In genomic region chr2:68118076-68118475, GRCm38 (mm10) we compare ENCODE assay signal across 15 mouse cellular contexts.
DNase-seq lines count a peak whose midpoint lies in the region; ATAC-seq and TF ChIP-seq lines count a peak whose summit lies in the region.
"Had no signal": no experiment of that assay in that cellular context is flagged by ENCODE, and none has a peak within 500 bp of the region (broad histone marks: within the 10 kb centered on the region; RNA-seq: fewer than 3 reads in every experiment).

No protein-coding gene starts in this region.

- peak; percentile 47 for TF ChIP-seq CTCF in intestine, postnatal 0 days (IDR thresholded peaks at IDR 0.05; ENCODE audit: low read depth)

- H3K4me3 ChIP-seq in intestine, postnatal 0 days (ENCODE audit: low read depth, low read length): no peak overlapping the region
- no peak overlapping the region for H3K4me3 ChIP-seq in intestine, embryonic 16.5 days (ENCODE audit: low read length)
- no peak overlapping the region for H3K4me3 ChIP-seq in midbrain, embryonic 11.5 days (ENCODE audit: low read depth, low read length)
- H3K4me3 ChIP-seq in midbrain, embryonic 10.5 days: no peak overlapping the region
- H3K4me3 ChIP-seq: lung, embryonic 15.5 days; midbrain, embryonic 12.5 days had no signal

- no peak overlapping the region for H3K27ac ChIP-seq in intestine, postnatal 0 days (ENCODE audit: low read depth, low read length)
- no peak overlapping the region for H3K27ac ChIP-seq in intestine, embryonic 16.5 days (ENCODE audit: low read length)
- H3K27ac ChIP-seq in midbrain, embryonic 11.5 days (ENCODE audit: low read depth, low read length): no peak overlapping the region
- no peak overlapping the region for H3K27ac ChIP-seq in midbrain, embryonic 10.5 days (replicated peaks)
- H3K27ac ChIP-seq: lung, embryonic 15.5 days; midbrain, embryonic 12.5 days had no signal

- 76% methylated on average over 8 of the region's 8 CpGs for WGBS in intestine, postnatal 0 days
- WGBS in intestine, embryonic 16.5 days: 82% methylated on average over 8 of the region's 8 CpGs
- WGBS in midbrain, embryonic 11.5 days: 71% methylated on average over 8 of the region's 8 CpGs
- WGBS in midbrain, embryonic 10.5 days: 76% methylated on average over 8 of the region's 8 CpGs

- no peaks in the 10 kb centered on the region for H3K27me3 ChIP-seq in intestine, postnatal 0 days (replicated peaks; ENCODE audit: control insufficient read depth, insufficient read depth, low read length)
- no peaks in the 10 kb centered on the region for H3K27me3 ChIP-seq in intestine, embryonic 16.5 days (replicated peaks; ENCODE audit: control insufficient read depth, insufficient read depth, low read length)
- H3K27me3 ChIP-seq in midbrain, embryonic 11.5 days (ENCODE audit: control insufficient read depth, insufficient read depth, low read length): no peaks in the 10 kb centered on the region
- H3K27me3 ChIP-seq in midbrain, embryonic 10.5 days (ENCODE audit: low read depth, poor library complexity, severe bottlenecking): no peaks in the 10 kb centered on the region
- H3K27me3 ChIP-seq: CH12.LX; lung, embryonic 15.5 days; midbrain, embryonic 12.5 days had no signal

- H3K4me2 ChIP-seq in intestine, postnatal 0 days (replicated peaks; ENCODE audit: low read depth): no peak overlapping the region
- H3K4me2 ChIP-seq in intestine, embryonic 16.5 days (ENCODE audit: low read depth, low read length): no peak overlapping the region
- no peak overlapping the region for H3K4me2 ChIP-seq in midbrain, embryonic 11.5 days
- H3K4me2 ChIP-seq: lung, embryonic 15.5 days; midbrain, embryonic 12.5 days had no signal

- H3K9me3 ChIP-seq in intestine, postnatal 0 days (ENCODE audit: control insufficient read depth): no peaks in the 10 kb centered on the region
- no peaks in the 10 kb centered on the region for H3K9me3 ChIP-seq in intestine, embryonic 16.5 days (ENCODE audit: control insufficient read depth, low read length)
- H3K9me3 ChIP-seq in midbrain, embryonic 11.5 days (ENCODE audit: control insufficient read depth, low read length): no peaks in the 10 kb centered on the region
- no peaks in the 10 kb centered on the region for H3K9me3 ChIP-seq in midbrain, embryonic 10.5 days (replicated peaks)
- H3K9me3 ChIP-seq: lung, embryonic 15.5 days; midbrain, embryonic 12.5 days had no signal

- no peaks in the 10 kb centered on the region for H3K4me1 ChIP-seq in intestine, postnatal 0 days (replicated peaks; ENCODE audit: control insufficient read depth, insufficient read depth, low read length)
- H3K4me1 ChIP-seq in intestine, embryonic 16.5 days (ENCODE audit: control insufficient read depth, insufficient read depth, low read length): no peaks in the 10 kb centered on the region
- H3K4me1 ChIP-seq in midbrain, embryonic 11.5 days (ENCODE audit: control insufficient read depth, insufficient read depth, low read length): no peaks in the 10 kb centered on the region
- H3K4me1 ChIP-seq in midbrain, embryonic 10.5 days: no peaks in the 10 kb centered on the region
- H3K4me1 ChIP-seq: lung, embryonic 15.5 days; midbrain, embryonic 12.5 days had no signal

- H3K36me3 ChIP-seq in intestine, postnatal 0 days (ENCODE audit: control insufficient read depth, insufficient read depth): no peaks in the 10 kb centered on the region
- no peaks in the 10 kb centered on the region for H3K36me3 ChIP-seq in intestine, embryonic 16.5 days (ENCODE audit: control insufficient read depth, insufficient read depth, low read length)
- H3K36me3 ChIP-seq in midbrain, embryonic 11.5 days (ENCODE audit: control insufficient read depth, insufficient read depth, low read length): no peaks in the 10 kb centered on the region
- H3K36me3 ChIP-seq in midbrain, embryonic 10.5 days: peaks cover 7% of the 10 kb centered on the region
- H3K36me3 ChIP-seq: lung, embryonic 15.5 days had no signal

- H3K9ac ChIP-seq in intestine, postnatal 0 days (ENCODE audit: low read depth, low read length): no peak overlapping the region
- no peak overlapping the region for H3K9ac ChIP-seq in intestine, embryonic 16.5 days (ENCODE audit: low read depth, low read length)
- H3K9ac ChIP-seq in midbrain, embryonic 11.5 days (ENCODE audit: low read length): no peak overlapping the region
- H3K9ac ChIP-seq: lung, embryonic 15.5 days; midbrain, embryonic 12.5 days had no signal

- DNase-seq in midbrain, embryonic 11.5 days (ENCODE audit: low spot score, missing footprints): peak; percentile 59
- no peak for DNase-seq in midbrain, embryonic 10.5 days (ENCODE audit: low spot score)
- peak; percentile 56 for DNase-seq in ZHBTc4 (ENCODE audit: low read depth, low spot score)
- DNase-seq in spleen, postnatal 10 days (ENCODE audit: low spot score in 2 of 2): no peak
- DNase-seq in ovary, adult 18-20 months (ENCODE audit: low spot score): no peak
- DNase-seq: cerebellum, postnatal 25 days; heart, adult 11 months; kidney, postnatal 14 days; layer of hippocampus, postnatal 36 days had no signal

- ATAC-seq in intestine, postnatal 0 days: no peak
- no peak for ATAC-seq in intestine, embryonic 16.5 days
- ATAC-seq in midbrain, embryonic 11.5 days (ENCODE audit: low FRiP score): no peak
- ATAC-seq: hindbrain, embryonic 16.5 days had no signal

Comparison
In these comparisons a context has a peak if more than half of its experiments do, and no peak if none do; other contexts are left out.
1. DNase-seq: peak in midbrain, embryonic 11.5 days (single experiment) and ZHBTc4 (single experiment); none in midbrain, embryonic 10.5 days (single experiment), spleen, postnatal 10 days (0 of 2) and ovary, adult 18-20 months (single experiment).